Mouse (Mus musculus) CH12.LX (cell line): ENCODE data around the gene Ube2h. TPM values are rescaled to one million over a fixed set of nuclear protein-coding genes. Genes with fewer than 3 reads are reported as not detected.

Experiments
- DNase-seq: peaks from one replicate; pipeline ENCODE4 v3.0.0-alpha.2; 2013; ENCODE audit errors: extremely low read depth
- H3K27ac ChIP-seq: 2 replicates; pipeline ENCODE4 v1.5.1; 2012; ENCODE audit warnings: low read depth, mild to moderate bottlenecking, control low read depth, moderate library complexity; ENCODE audit not compliant: insufficient read depth
- H3K27me3 ChIP-seq: replicated peaks from 2 replicates; pipeline ENCODE3; 2012; ENCODE audit warnings: inconsistent platforms
- H3K36me3 ChIP-seq, 2 experiments: replicated peaks in 1 of 2; 2 replicates each; pipeline versions ENCODE3 to v1.6.1; 2012; ENCODE audit warnings: inconsistent platforms in 1 of 2, low read length in 1 of 2, mild to moderate bottlenecking in 1 of 2, mixed read lengths in 1 of 2, moderate library complexity in 1 of 2; ENCODE audit not compliant: control insufficient read depth in 1 of 2, insufficient read depth in 1 of 2
- H3K4me1 ChIP-seq, 2 experiments: 2 replicates each; pipeline ENCODE4 v1.6.1; 2012; ENCODE audit warnings: inconsistent platforms in 1 of 2, moderate library complexity in 1 of 2; ENCODE audit not compliant: insufficient read depth in 2 of 2, control insufficient read depth in 1 of 2
- H3K4me2 ChIP-seq: 2 replicates; pipeline ENCODE4 v1.6.1; 2012; ENCODE audit warnings: low read depth, mild to moderate bottlenecking, control low read depth; ENCODE audit not compliant: poor library complexity, insufficient read depth, severe bottlenecking
- H3K4me3 ChIP-seq, 3 experiments: fragments of 150-350 bp in 1 of 3; sonication (generic) in 1 of 3; replicated peaks in 1 of 3; 2 replicates each; pipeline versions ENCODE3 to v1.5.1; 2011 to 2012; ENCODE audit warnings: low read depth in 2 of 3, low read length in 2 of 3, mild to moderate bottlenecking in 2 of 3, moderate library complexity in 2 of 3, control low read depth in 1 of 3, improper control_type of control experiment in 1 of 3, inconsistent platforms in 1 of 3, mixed read lengths in 1 of 3; ENCODE audit not compliant: poor library complexity in 1 of 3
- H3K79me2 ChIP-seq: replicated peaks from 2 replicates; pipeline ENCODE4 v1.6.1; 2012; ENCODE audit warnings: mild to moderate bottlenecking, moderate library complexity; ENCODE audit not compliant: control insufficient read depth, poor library complexity, insufficient read depth, severe bottlenecking; ENCODE audit errors: extremely low read depth
- H3K9ac ChIP-seq: 2 replicates; pipeline ENCODE4 v1.6.1; 2012; ENCODE audit warnings: low read depth, mild to moderate bottlenecking, control low read depth, moderate library complexity; ENCODE audit not compliant: insufficient read depth
- H3K9me3 ChIP-seq: replicated peaks from 2 replicates; pipeline ENCODE3; 2012; ENCODE audit warnings: low read length, inconsistent platforms, mixed read lengths
- BHLHE40 ChIP-seq: IDR thresholded peaks from 2 replicates; pipeline ENCODE4 v1.6.1; 2011; ENCODE audit warnings: mild to moderate bottlenecking, low read depth, low read length, improper control_type of control experiment
- CHD1 ChIP-seq: IDR thresholded peaks from 2 replicates; pipeline ENCODE4 v1.6.1; 2012; ENCODE audit warnings: low read depth, low read length, improper control_type of control experiment, inconsistent platforms
- CHD2 ChIP-seq: IDR thresholded peaks from 2 replicates; pipeline ENCODE4 v1.6.1; 2011; ENCODE audit warnings: low read length, improper control_type of control experiment
- IRF4 ChIP-seq: IDR thresholded peaks from 2 replicates; pipeline ENCODE4 v1.6.1; 2014; ENCODE audit warnings: low read depth, mild to moderate bottlenecking, inconsistent platforms, low read length, improper control_type of control experiment
- MXI1 ChIP-seq: IDR thresholded peaks from 2 replicates; pipeline ENCODE4 v1.6.1; 2011; ENCODE audit warnings: mild to moderate bottlenecking, low read depth, low read length, improper control_type of control experiment
- NELFE ChIP-seq: IDR thresholded peaks from 2 replicates; pipeline ENCODE4 v1.6.1; 2011; ENCODE audit warnings: low read depth, low read length, improper control_type of control experiment
- NRF1 ChIP-seq: IDR thresholded peaks from 2 replicates; pipeline ENCODE4 v1.6.1; 2014; ENCODE audit warnings: low read depth, mild to moderate bottlenecking, inconsistent platforms, low read length, improper control_type of control experiment, moderate library complexity
- POLR2A ChIP-seq: IDR thresholded peaks from 2 replicates; pipeline ENCODE4 v1.6.1; 2011; ENCODE audit warnings: low read depth, mild to moderate bottlenecking, improper control_type of control experiment, low read length
- POLR2AphosphoS2 ChIP-seq: IDR thresholded peaks from 2 replicates; pipeline ENCODE4 v1.6.1; 2011; ENCODE audit warnings: low read depth, low read length, improper control_type of control experiment
- RCOR1 ChIP-seq: conservative IDR thresholded peaks from 2 replicates; pipeline ENCODE4 v1.6.1; 2012; ENCODE audit warnings: low read depth, mild to moderate bottlenecking, inconsistent platforms, low read length, improper control_type of control experiment
- SMC3 ChIP-seq: IDR thresholded peaks from 2 replicates; pipeline ENCODE4 v1.6.1; 2011; ENCODE audit warnings: low read depth, low read length, improper control_type of control experiment
- UBTF ChIP-seq: IDR thresholded peaks from 2 replicates; pipeline ENCODE4 v1.6.1; 2012; ENCODE audit warnings: low read depth, mild to moderate bottlenecking, inconsistent platforms, low read length, improper control_type of control experiment, moderate library complexity
- USF2 ChIP-seq: conservative IDR thresholded peaks from 2 replicates; pipeline ENCODE4 v1.6.1; 2011; ENCODE audit warnings: low read depth, low read length, improper control_type of control experiment
- ZC3H11A ChIP-seq: IDR thresholded peaks from 2 replicates; pipeline ENCODE4 v1.6.1; 2012; ENCODE audit warnings: low read depth, mild to moderate bottlenecking, inconsistent platforms, low read length, improper control_type of control experiment
- ZKSCAN1 ChIP-seq: IDR thresholded peaks from 2 replicates; pipeline ENCODE4 v1.6.1; 2012; ENCODE audit warnings: low read depth, inconsistent platforms, low read length, improper control_type of control experiment, borderline replicate concordance
- ZNF384 ChIP-seq: IDR thresholded peaks from 2 replicates; pipeline ENCODE4 v1.6.1; 2012; ENCODE audit warnings: low read depth, low read length, improper control_type of control experiment, inconsistent platforms
- dilution Hi-C: fragments of 300-500 bp; cut with MboI; formaldehyde crosslinking; loops from 2 replicates; pipeline ENCODE4 v1.14.3; 2020; ENCODE audit warnings: low sequenced_read_pairs; ENCODE audit not compliant: extremely low pct_unique_long_range_greater_than_20kb, extremely low pct_ligation_motif_present
- in situ Hi-C: fragments of 300-500 bp; cut with MboI; formaldehyde crosslinking; loops from 3 replicates; pipeline ENCODE4 v1.14.3; 2019; ENCODE audit warnings: low sequenced_read_pairs, low pct_ligation_motif_present, low pct_unique_long_range_greater_than_20kb, mixed read lengths
- polyA plus RNA-seq: library from polyadenylated mRNA; unstranded; fragments of >175 nt; gene quantifications from 2 replicates; pipeline ENCODE4 v1.2.1, GENCODE M21; 2012; ENCODE audit warnings: low read depth; ENCODE audit not compliant: insufficient read length
- total RNA-seq, 2 experiments: library from RNA; depleted of rRNA; stranded (reverse); fragments of 300-350 nt in 1 of 2; fragments of >200 nt in 1 of 2; gene quantifications; 2 replicates each; pipeline ENCODE4 v1.2.3; 2012 to 2014

The Ube2h gene
- total and polyA plus RNA-seq, 3 experiments: 6.1 to 13.4 (median 13.4) TPM

GRCm38 (mm10) chr6:30284177-30284576, 20.2 kb downstream of the Ube2h start:
- H3K79me2 ChIP-seq: 0 out of 2 replicates have a peak, but pooled peaks cover 3% of the 10 kb centered on the region
- no peaks in the 10 kb centered on the region for H3K9me3 ChIP-seq
- H3K27me3 ChIP-seq: no peaks in the 10 kb centered on the region
- H3K36me3 ChIP-seq: peaks cover 29 to 73% of the 10 kb centered on the region in 2 experiments
- no peak overlapping the region for H3K9ac ChIP-seq
- no peak overlapping the region for H3K4me3 ChIP-seq
- TF ChIP-seq CHD1 (no peak), POLR2AphosphoS2 (no peak), POLR2A (no peak), MXI1 (no peak), IRF4 (no peak), CHD2 (no peak), ZC3H11A (no peak), ZNF384 (no peak), RCOR1 (no peak), NELFE (no peak), BHLHE40 (no peak), USF2 (no peak), ZKSCAN1 (no peak), SMC3 (no peak)
- peaks cover 0 to 54% of the 10 kb centered on the region in 2 experiments; a peak in 2 of 4 replicates for H3K4me1 ChIP-seq
- H3K27ac ChIP-seq: no peak overlapping the region
- DNase-seq: no peak
- no peak overlapping the region for H3K4me2 ChIP-seq
- in situ Hi-C loops: no loop called here
- dilution Hi-C loops: no loop called here

GRCm38 (mm10) chr6:30282361-30282760, 22.0 kb downstream of the Ube2h start:
- H3K9ac ChIP-seq: no peak overlapping the region
- no peak for DNase-seq
- in situ Hi-C loops: no loop called here
- no peaks in the 10 kb centered on the region for H3K79me2 ChIP-seq
- dilution Hi-C loops: no loop called here
- no peak overlapping the region for H3K27ac ChIP-seq
- peaks cover 28 to 80% of the 10 kb centered on the region in 2 experiments for H3K36me3 ChIP-seq
- H3K4me2 ChIP-seq: no peak overlapping the region
- H3K4me1 ChIP-seq: peaks cover 0 to 56% of the 10 kb centered on the region in 2 experiments; a peak in 2 of 4 replicates
- TF ChIP-seq UBTF (no peak), NRF1 (no peak)
- TF ChIP-seq, all 38 proteins: peak for 0
- Histone ChIP-seq H3K9me3 (no peaks in the 10 kb centered on the region), H3K4me3 (no peak overlapping the region), H3K27me3 (no peaks in the 10 kb centered on the region)
